Mouse (Mus musculus) right cerebral cortex, adult 2 months (tissue): ENCODE results near the gene Rnf216.

Source experiments
- DNase-seq, 2 experiments: peaks; one replicate each; pipeline ENCODE4 v3.0.0; 2021 to 2022; ENCODE audit warnings: low spot score in 2 of 2

Gene Rnf216

DNA sequence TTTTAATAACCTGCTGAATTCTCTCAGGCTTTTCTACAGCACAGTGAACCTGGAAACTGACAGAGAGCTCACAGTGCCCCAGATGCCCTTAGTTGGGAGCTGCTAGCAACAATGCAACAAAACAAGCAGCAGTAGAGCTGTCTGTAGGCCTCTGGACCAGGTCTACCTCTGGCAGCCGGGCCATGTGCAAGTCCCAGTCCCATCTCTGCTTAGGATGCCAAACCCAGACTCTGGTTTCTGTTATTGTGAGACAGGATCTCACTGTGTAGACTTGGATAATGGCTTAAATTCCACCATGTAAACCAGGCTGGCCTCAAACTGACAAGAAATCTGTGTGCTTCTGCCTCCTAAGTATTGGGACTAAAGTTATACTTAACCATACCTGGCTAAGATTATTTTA is 11.2 kb downstream of the Rnf216 start:
- DNase-seq: no peak

GRCm38 (mm10) chr5:143095256-143095655 is 17.5 kb downstream of the Rnf216 start:
- no peak for DNase-seq

GRCm38 (mm10) chr5:143092891-143093290 is 19.9 kb downstream of the Rnf216 start:
- no peak for DNase-seq

DNA sequence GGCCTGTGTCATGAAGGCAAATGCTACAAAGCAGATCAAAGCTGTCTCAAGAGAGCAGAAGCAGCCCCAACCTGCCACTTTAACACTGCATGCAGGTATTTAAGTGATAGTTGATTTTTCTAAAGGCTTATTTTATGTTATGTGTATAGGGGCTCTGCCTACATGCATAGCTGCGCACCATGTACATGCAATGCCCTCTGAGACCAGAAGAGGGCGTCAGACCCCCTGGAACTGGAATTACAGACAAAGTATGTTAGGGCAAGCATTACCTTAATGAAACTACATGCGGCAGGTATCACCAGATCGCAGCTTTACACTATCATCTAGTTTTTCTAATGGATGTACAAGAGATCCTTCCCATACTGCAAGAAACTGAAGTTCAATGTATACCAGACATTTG is 27.9 kb downstream of the Rnf216 start:
- DNase-seq: peak in 1 of 2 experiments; percentile 31

- DNase-seq: no peak
Observed at GRCm38 (mm10) chr5:143079806-143080205, 33.0 kb downstream of the Rnf216 start.

GRCm38 (mm10) chr5:143076603-143077143 is 36.1 kb downstream of the Rnf216 start:
- DNase-seq: no peak

DNA sequence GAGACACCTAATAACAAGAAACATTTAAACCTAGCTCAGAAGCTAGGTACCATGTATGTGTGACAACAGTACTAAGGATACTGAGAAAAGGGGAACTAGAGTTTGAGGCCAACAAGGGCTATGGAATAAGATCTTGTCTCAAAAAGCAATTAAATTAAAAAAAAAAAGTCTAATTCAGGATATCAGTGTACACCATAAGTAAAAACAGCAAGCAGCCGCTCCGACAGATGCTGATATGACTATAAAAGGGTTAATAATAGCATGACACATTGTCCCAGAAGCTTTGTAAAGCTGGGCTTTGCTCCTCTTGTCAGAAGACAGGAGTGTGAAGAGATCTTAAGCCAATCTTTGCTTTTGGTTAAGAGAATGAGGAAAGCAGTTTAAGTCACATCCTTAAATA is 36.8 kb downstream of the Rnf216 start:
- DNase-seq: no peak

GRCm38 (mm10) chr5:143069048-143069447 is 43.7 kb downstream of the Rnf216 start:
- DNase-seq: no peak

DNA sequence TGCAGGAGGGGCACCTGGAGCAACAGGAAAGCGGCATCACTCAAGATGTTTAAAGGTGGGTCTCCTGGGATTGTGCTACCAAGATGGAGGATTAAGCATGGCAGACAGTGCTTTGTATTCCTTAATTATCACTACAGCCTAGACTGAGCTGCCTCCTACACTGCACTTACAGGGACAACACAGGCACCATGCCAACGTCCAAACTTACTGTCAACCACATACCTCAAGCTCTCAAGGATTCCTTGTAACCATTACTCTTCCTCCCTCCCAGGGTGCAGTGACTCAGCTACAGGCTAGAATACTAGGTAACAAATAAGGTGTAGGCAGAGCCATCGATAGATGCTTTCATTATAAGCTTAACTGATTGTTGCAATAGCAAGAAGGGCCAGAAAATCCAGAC is 44.4 kb downstream of the Rnf216 start:
- no peak for DNase-seq

GRCm38 (mm10) chr5:143066551-143066958 is 46.2 kb downstream of the Rnf216 start:
- DNase-seq: peak; percentile 84 to 85

GRCm38 (mm10) chr5:143066096-143066495 is 46.7 kb downstream of the Rnf216 start:
- DNase-seq: no peak

DNA sequence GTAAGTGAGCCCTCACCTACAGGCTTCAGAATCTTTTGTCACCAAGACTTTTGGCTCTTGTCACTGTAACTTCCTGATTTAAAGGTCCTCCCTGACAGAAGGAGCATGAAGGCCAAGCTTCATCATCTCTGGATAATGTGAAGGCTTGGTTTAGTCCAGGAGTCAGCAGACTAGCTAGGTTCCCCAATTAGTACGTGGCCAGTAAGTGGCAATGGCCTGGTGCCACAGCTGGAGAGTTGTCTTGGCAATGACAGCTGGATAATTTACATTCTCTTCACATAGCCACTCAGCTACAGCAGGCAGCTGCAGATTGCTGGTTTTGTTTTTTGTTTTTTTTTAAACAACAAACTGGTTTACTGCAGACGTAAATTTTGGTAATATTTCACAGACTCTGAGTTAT is 47.6 kb downstream of the Rnf216 start:
- DNase-seq: no peak

GRCm38 (mm10) chr5:143062251-143062650 is 50.5 kb downstream of the Rnf216 start:
- no peak for DNase-seq

DNA sequence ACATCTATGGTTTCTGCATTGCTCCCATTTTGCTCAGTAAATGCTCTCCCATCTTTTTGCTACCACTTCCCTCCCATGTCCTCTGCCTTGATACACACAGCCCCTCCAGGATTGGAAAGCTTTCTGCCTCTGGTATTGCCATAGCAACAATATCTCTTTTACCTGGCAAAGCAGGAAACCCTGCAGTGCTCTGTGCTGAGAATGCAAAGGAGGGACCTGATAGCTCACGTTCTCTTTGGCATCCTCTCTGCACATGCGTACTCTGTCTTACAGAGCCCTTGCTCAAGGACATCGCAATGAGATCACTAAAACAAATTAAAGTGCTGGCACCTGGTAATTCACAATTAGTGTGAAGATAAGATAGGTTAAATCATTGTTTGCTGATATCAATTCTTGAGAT is 51.3 kb downstream of the Rnf216 start:
- no peak for DNase-seq

DNA sequence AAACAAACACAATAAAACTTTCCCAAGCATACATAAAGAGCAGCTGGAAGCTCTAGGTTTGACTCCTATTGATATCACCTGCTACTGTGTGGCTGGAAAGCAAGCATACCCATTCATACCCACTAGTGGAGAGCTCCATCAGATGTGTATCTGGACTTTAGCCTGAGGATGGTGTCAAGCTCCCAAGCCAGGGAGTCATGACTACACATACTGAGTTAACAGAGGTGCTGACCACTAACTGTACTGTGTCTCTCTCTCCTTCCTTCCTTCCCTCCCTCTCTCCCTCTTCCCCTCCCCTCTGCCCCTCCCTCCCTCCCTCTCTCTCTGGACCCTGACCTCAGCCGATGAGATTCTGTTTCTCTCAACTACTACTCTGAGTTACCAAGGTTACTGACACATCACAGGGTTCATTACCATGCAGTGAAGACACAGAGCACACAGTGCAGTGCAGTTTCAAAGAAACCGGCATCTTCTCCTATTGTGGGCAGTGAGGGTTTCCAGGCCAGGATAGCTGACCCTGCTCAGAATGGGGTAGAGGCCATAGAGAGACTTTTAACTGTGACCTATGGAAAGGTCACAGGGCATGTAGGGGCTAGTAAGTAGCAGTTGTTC is 51.9 kb downstream of the Rnf216 start:
- DNase-seq: no peak

DNA sequence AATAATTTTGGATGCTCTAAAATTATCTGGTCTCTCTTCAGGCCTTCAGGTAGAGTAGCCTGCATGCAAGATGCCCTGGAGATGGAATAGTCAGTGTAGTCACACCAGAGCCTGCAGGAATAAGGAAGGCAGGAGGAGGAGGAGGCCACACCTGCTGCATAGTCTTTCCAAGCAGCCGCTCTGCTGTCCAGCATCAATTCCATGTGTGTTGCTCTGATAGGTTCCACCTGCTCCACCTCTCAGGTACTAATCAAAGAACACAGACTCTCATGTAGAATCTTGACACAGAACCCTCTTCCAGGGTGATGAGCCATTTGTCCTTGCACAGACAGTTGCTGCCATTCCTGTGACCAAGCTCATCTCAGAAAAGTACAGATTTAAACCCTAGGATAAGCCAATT is 52.8 kb downstream of the Rnf216 start:
- no peak for DNase-seq

- no peak for DNase-seq
Observed at GRCm38 (mm10) chr5:143059182-143059581, 53.6 kb downstream of the Rnf216 start.

DNA sequence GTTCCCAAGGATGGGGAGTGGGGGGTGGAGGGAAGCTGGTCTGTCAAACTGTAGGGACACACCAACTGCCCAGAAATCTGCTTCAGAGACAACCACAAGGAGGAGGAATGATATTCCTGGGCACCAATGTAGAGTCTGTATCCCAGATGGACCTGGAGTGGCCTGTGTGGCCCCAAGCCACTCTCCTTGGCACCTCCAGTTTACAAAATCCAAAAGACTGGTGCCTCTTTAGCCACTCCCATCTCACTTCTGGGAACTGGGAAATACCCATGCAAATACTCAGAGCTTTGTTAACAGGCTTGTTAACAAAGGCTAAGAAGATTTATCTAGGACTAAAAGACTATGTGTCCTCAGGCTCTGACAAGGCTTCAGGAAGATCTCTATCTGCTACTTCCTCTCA is 54.1 kb downstream of the Rnf216 start:
- no peak for DNase-seq

GRCm38 (mm10) chr5:143058208-143058607 is 54.6 kb downstream of the Rnf216 start:
- no peak for DNase-seq

DNA sequence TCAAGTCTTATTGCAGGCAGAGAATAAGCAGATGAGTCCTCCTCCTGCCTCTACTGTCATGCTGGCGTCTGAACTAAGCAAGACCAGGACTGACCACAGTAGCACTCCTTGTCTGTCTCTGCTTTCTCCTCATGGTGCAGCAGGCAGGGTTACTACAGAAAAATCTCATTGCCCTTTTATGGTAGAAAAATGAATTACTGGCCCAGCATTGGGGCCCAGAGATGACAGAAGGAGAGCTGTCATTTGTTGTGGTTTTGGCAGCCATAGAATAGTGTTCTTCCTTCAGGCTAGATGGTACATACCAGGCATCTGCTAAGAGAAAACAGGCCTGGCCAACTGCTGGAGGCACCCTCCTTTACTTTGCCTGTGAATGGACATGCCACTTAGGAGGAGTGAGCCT is 55.0 kb downstream of the Rnf216 start:
- DNase-seq: no peak

DNA sequence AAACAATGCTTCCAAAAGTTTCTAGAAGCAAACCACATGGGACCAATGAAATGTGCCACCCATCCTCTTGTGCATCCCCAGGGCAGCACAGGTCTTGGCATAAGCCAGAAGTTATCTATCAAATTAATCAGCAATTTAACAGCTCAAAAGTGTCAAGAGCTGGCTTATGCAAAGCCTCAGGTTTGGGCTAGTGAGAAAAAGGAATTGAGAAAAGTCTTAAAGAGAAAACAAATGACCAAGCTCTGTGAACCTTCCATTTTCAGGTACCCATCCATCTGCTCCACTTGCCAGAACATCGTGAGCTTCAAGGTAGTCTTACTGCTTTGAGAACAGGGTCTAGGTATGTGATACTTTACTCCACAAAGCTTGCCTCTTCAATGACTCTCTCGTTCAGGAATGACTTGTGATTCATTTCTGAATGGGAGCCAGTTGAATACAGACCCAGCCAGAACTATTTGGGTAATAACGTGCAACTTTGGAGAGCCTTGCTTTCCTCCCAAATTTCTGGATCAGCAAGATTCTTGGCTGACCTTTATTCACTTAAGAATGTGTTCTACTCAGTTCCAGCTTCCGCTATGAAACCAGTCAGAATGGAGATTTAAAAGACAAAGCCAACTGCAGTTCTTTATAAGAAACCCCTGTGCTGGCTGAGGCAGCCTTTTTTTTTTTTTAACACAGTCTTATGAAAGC is 56.5 kb downstream of the Rnf216 start:
- no peak for DNase-seq

DNA sequence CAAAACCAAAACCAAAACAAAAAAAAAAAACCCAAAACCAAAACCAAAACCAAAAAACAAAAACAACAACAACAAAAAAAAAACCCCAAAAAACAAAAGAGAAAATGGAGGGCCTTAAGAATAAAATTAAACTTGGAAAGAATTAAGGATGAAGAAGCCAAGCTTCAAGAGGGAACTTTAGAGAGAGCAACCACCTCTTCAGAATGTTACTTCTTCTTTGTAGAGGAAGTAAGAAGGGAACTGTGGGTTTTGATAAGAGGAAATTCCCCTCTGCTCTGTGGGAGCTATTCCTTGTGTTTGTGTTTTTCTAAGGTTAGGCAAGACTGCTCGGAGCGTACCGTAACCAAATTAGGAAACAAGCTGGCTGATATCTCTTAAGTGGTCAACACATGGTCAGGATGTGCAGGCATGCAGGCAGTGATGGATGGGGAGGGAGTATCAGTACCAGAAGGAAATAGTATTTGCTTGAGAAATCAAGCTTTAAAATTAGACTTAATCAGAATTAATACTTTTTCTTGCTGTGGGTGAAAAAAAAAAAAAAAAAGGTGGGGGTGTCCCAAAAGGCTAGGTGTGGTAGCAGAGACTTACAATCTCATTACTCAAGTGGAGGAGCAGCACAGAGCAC is 57.2 kb downstream of the Rnf216 start:
- no peak for DNase-seq

- no peak for DNase-seq
Observed at GRCm38 (mm10) chr5:143054703-143055102, 58.1 kb downstream of the Rnf216 start.
